Mouse (Mus musculus): ENCODE data around the gene 4931417E11Rik.

The 4931417E11Rik gene

GRCm38 (mm10) chr6:73469567-73469966 is at the start of gene 4931417E11Rik:
Gene 4931417E11Rik, minus strand, starts transcription at chr6:73469667.
- in situ Hi-C loops (cut with MboI, MseI): no loop called here

GRCm38 (mm10) chr6:73517818-73518396 is 48.4 kb upstream of the 4931417E11Rik start:
- in situ Hi-C loops (cut with MboI, MseI): no loop called here

- in situ Hi-C loops (cut with MboI, MseI): no loop called here
Observed at GRCm38 (mm10) chr6:73512907-73513306, 43.4 kb upstream of the 4931417E11Rik start.

- in situ Hi-C loops (cut with MboI, MseI): no loop called here
Observed at GRCm38 (mm10) chr6:73499631-73500030, 30.2 kb upstream of the 4931417E11Rik start.

- in situ Hi-C loops (cut with MboI, MseI): no loop called here
Observed at GRCm38 (mm10) chr6:73497321-73497720, 27.9 kb upstream of the 4931417E11Rik start.

GRCm38 (mm10) chr6:73490524-73490923 is 21.1 kb upstream of the 4931417E11Rik start:
- in situ Hi-C loops (cut with MboI, MseI): no loop called here

- in situ Hi-C loops (cut with MboI, MseI): no loop called here
Observed at GRCm38 (mm10) chr6:73485616-73486015, 16.1 kb upstream of the 4931417E11Rik start.

GRCm38 (mm10) chr6:73466084-73466483 is 3.4 kb downstream of the 4931417E11Rik start:
- in situ Hi-C loops (cut with MboI, MseI): no loop called here

DNA sequence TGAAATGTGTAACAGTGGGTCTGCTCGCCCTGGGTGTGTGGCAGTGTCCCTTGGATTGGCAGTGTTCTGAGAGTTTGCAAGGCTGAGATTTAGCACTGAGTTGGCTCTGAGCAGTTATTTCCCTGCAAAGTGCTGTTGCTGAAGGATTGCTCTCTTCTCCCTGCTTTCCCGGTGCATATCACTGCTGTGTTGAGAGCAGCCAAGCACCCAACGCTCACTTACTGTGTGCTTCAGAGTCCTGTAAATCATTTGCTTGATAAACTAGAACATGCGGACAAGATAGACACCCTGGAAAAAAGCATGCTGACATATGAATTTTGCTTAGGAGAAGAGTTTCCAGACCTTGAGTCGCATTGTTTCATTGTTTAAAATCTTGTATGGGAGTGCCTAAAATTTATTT is 6.9 kb downstream of the 4931417E11Rik start:
- in situ Hi-C loops (cut with MboI, MseI): no loop called here

- in situ Hi-C loops (cut with MboI, MseI): loop anchor here (10.0 kb wide), 1 partner anchor 1691 kb away; no protein-coding TSS in a partner anchor
Observed at GRCm38 (mm10) chr6:73433912-73434311, 35.6 kb downstream of the 4931417E11Rik start.

GRCm38 (mm10) chr6:73428618-73429336 is 40.7 kb downstream of the 4931417E11Rik start:
- in situ Hi-C loops (cut with MboI, MseI): no loop called here

DNA sequence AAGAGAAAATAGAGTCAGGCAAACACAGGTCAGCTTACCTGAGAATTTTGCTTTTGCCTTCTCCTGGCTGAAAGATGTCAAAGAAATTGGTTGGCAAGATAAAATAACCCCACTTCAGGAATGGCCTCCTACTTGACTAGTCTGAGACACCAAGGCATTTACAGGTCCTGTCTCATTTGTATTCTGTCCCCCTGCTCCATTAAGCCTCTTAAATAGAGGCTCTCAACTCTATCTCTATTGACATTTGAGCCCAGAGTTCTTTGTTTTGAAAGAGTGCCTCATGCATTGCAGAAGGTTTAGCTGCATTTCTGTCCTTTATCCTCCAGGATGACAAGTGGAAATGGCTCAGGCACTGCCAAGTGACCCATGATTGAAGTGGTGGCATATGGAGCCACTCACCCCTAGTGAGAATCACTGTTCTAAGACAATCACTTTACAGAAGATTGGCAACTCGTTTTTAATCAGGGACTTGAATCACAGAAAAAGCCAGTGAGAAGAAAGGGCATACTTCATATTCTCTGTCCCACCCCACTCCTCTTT is 42.1 kb downstream of the 4931417E11Rik start:
- in situ Hi-C loops (cut with MboI, MseI): no loop called here

Data from T-helper 2 cell (primary cell).